Mouse (Mus musculus): Measurements from ENCODE around the gene Hoxa3. TPM values are rescaled to one million over a fixed set of nuclear protein-coding genes. Genes with fewer than 3 reads are reported as not detected.

The Hoxa3 gene
- polyA plus RNA-seq, 2 experiments = 3.4 to 12.0 TPM

DNA sequence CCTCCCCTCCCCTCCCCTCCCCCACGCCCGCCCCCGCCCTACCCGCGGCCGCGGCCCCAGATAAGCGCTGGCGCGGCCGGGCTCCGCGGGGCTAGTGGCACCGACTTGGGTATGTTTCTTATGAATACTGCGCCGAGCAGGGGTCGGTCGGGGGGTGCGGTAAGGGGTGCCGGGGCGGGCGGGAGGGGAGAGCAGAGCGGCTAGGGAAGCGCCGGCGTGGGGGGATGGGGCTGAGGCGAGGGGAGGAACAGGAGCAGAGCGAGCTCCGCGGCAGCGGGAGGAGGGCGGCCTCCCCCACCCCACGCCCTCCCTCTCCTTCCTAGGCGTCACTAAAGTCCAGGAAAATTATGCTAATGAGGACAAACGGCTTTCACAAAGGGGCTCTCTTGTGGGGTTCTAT, 37.3 kb downstream of the Hoxa3 start:
- H3K36me3 ChIP-seq (ENCODE audit: control insufficient read depth, insufficient read depth, low read length) = peaks cover 10% of the 10 kb centered on the region
- WGBS = 3% methylated on average over 22 of the region's 35 CpGs
- H3K27me3 ChIP-seq (ENCODE audit: control insufficient read depth, insufficient read depth, low read length) = peaks cover 65% of the 10 kb centered on the region
- H3K4me1 ChIP-seq (ENCODE audit: control insufficient read depth, insufficient read depth, low read length) = peaks cover 40% of the 10 kb centered on the region
- ATAC-seq (ENCODE audit: low FRiP score, low read depth) = no peak
- peak overlapping the region; percentile 49 for H3K9ac ChIP-seq (ENCODE audit: low read depth, low read length, severe bottlenecking)
- peak overlapping the region; percentile 68 for H3K4me2 ChIP-seq (replicated peaks; ENCODE audit: low read depth, low read length, severe bottlenecking)
- no peak for TF ChIP-seq POLR2A (IDR thresholded peaks at IDR 0.05; ENCODE audit: borderline replicate concordance, extremely low read depth, insufficient read depth, insufficient read length)
- no peaks in the 10 kb centered on the region for H3K9me3 ChIP-seq (ENCODE audit: control insufficient read depth, low read length)
- no peak for DNase-seq (ENCODE audit: low spot score)
- peak overlapping the region; percentile 43 for H3K27ac ChIP-seq (replicated peaks; ENCODE audit: low read depth, low read length)
- H3K4me3 ChIP-seq (replicated peaks; ENCODE audit: low read length) = peak overlapping the region; percentile 40

DNA sequence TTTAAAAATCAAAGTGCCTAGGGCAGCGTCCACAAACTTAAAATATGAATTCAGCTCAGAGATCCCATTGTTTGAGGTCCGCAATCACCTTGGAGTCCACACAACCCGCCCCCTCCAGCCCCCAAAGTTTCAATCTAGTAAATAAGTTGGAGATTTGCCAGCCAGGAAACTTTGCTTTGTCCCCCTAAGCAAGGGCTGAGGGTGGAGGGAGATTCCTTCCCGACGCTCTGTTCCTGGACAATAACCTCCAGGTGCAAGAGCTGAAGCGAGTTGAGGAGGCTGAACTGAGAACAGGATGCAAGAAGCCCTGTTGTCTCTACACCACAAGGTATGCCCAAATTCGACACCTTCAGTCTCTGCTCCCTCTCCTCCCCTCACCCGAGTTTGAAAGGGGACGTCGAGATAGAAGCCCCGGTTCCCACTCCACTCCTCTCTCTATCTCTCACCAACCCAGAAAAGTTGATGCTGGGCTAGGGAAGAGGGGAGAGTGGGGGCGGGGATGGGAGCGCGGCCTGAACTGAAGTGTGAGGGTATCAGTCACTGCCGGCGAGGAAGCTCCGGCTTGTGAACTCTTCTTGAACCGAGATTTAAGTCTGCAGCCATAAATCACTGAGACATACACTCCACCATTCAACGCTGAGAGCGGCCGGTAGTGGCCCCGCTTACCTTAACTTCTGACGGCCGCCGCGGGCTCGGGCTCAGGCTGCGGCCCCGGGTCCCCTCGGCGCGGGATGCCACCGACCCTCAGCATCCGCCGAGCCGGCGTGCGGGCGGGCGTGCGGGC, 38.0 kb downstream of the Hoxa3 start:
- DNase-seq (ENCODE audit: low spot score) (no peak), ATAC-seq (ENCODE audit: low FRiP score, low read depth) (no peak)
- WGBS = 12% methylated on average over 33 of the region's 41 CpGs
- H3K9ac ChIP-seq (ENCODE audit: low read depth, low read length, severe bottlenecking) = peak overlapping the region; percentile 49
- H3K4me1 ChIP-seq (ENCODE audit: control insufficient read depth, insufficient read depth, low read length) = peaks cover 38% of the 10 kb centered on the region
- H3K4me3 ChIP-seq (replicated peaks; ENCODE audit: low read length) = peak overlapping the region; percentile 40
- H3K27ac ChIP-seq (replicated peaks; ENCODE audit: low read depth, low read length) = peak overlapping the region; percentile 43
- H3K36me3 ChIP-seq (ENCODE audit: control insufficient read depth, insufficient read depth, low read length) = peaks cover 10% of the 10 kb centered on the region
- peak overlapping the region; percentile 68 for H3K4me2 ChIP-seq (replicated peaks; ENCODE audit: low read depth, low read length, severe bottlenecking)
- H3K9me3 ChIP-seq (ENCODE audit: control insufficient read depth, low read length) = no peaks in the 10 kb centered on the region
- H3K27me3 ChIP-seq (ENCODE audit: control insufficient read depth, insufficient read depth, low read length) = peaks cover 65% of the 10 kb centered on the region
- no peak for TF ChIP-seq POLR2A (IDR thresholded peaks at IDR 0.05; ENCODE audit: borderline replicate concordance, extremely low read depth, insufficient read depth, insufficient read length)

DNA sequence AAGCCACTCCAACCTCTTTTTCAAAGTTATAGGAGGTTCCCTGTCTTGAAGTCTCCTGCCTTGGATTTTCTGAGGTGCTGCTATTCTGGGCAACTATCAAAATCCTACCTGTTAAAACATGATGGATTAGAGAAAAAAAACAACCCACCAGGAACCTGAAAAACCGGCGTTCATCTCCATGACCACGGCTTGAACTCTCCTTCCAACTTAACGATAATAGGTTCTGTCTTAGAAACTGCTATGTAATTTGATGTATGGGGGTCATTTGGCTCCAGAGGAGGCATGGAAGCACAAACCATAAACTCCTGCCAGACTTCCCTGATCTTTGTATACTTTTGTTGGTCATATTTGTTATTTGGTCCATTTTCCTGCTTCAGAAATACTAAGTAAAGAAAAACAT, 39.5 kb downstream of the Hoxa3 start:
- no peak overlapping the region for H3K4me2 ChIP-seq (replicated peaks; ENCODE audit: low read depth, low read length, severe bottlenecking)
- no peak overlapping the region for H3K9ac ChIP-seq (ENCODE audit: low read depth, low read length, severe bottlenecking)
- no peaks in the 10 kb centered on the region for H3K9me3 ChIP-seq (ENCODE audit: control insufficient read depth, low read length)
- no peak for DNase-seq (ENCODE audit: low spot score)
- peaks cover 70% of the 10 kb centered on the region for H3K27me3 ChIP-seq (ENCODE audit: control insufficient read depth, insufficient read depth, low read length)
- ATAC-seq (ENCODE audit: low FRiP score, low read depth) = no peak
- no peak overlapping the region for H3K4me3 ChIP-seq (replicated peaks; ENCODE audit: low read length)
- no peak for TF ChIP-seq POLR2A (IDR thresholded peaks at IDR 0.05; ENCODE audit: borderline replicate concordance, extremely low read depth, insufficient read depth, insufficient read length)
- 24% methylated on average over 4 of the region's 4 CpGs for WGBS
- H3K36me3 ChIP-seq (ENCODE audit: control insufficient read depth, insufficient read depth, low read length) = peaks cover 17% of the 10 kb centered on the region
- H3K4me1 ChIP-seq (ENCODE audit: control insufficient read depth, insufficient read depth, low read length) = peaks cover 37% of the 10 kb centered on the region
- no peak overlapping the region for H3K27ac ChIP-seq (replicated peaks; ENCODE audit: low read depth, low read length)

DNA sequence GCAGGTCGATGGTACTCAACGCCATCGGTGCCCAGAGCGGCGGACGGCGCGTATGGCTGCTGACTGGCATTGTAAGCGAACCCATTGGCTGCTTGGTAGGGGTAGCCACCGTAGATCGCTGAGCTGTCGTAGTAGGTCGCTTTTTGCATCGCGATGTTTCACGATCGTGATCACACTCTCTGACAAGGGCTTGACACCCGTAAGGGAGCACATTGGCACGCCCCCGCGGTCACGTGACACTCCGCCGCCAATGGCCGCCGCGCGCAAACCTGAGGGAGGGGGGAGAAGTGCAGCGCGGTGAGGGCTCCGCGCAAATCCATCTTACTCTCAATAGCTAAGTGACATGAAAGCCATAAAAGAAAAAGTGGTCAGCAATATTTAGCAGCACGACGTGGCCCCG, 40.6 kb downstream of the Hoxa3 start:
- Histone ChIP-seq H3K27ac (replicated peaks; ENCODE audit: low read depth, low read length) (no peak overlapping the region), H3K4me3 (replicated peaks; ENCODE audit: low read length) (peak overlapping the region; percentile 37), H3K36me3 (ENCODE audit: control insufficient read depth, insufficient read depth, low read length) (peaks cover 20% of the 10 kb centered on the region), H3K4me2 (replicated peaks; ENCODE audit: low read depth, low read length, severe bottlenecking) (peak overlapping the region; percentile 56), H3K27me3 (ENCODE audit: control insufficient read depth, insufficient read depth, low read length) (peaks cover 70% of the 10 kb centered on the region), H3K9ac (ENCODE audit: low read depth, low read length, severe bottlenecking) (no peak overlapping the region; the same call in 1 of the 2 replicates), H3K4me1 (ENCODE audit: control insufficient read depth, insufficient read depth, low read length) (peaks cover 37% of the 10 kb centered on the region), H3K9me3 (ENCODE audit: control insufficient read depth, low read length) (no peaks in the 10 kb centered on the region)
- WGBS = 4% methylated on average over 32 of the region's 35 CpGs
- DNase-seq (ENCODE audit: low spot score) (peak; percentile 88), ATAC-seq (ENCODE audit: low FRiP score, low read depth) (peak; percentile 79)
- no peak for TF ChIP-seq POLR2A (IDR thresholded peaks at IDR 0.05; ENCODE audit: borderline replicate concordance, extremely low read depth, insufficient read depth, insufficient read length)

DNA sequence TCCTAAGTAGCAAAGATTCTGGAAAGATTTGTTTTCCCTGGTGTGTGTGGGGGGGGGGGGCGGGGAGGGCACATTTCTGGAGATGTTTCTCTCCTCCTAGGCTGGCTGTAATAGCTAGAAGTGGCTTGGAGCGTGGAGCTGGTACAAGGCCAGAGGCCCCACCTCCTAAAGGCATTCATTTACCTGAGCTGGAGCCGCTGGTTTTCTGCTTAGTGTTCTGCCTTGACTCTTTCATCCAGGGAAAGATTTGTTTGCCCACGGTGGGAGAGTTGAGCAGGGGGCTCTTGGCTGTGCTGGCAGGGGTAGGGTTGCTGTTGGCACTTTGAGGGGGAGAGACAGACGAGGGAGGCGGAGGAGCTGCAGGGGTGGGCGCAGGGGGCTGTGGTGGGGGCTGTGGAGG, 41.2 kb downstream of the Hoxa3 start:
- no peak for TF ChIP-seq POLR2A (IDR thresholded peaks at IDR 0.05; ENCODE audit: borderline replicate concordance, extremely low read depth, insufficient read depth, insufficient read length)
- DNase-seq (ENCODE audit: low spot score) = no peak
- peaks cover 71% of the 10 kb centered on the region for H3K27me3 ChIP-seq (ENCODE audit: control insufficient read depth, insufficient read depth, low read length)
- no peak for ATAC-seq (ENCODE audit: low FRiP score, low read depth)
- H3K36me3 ChIP-seq (ENCODE audit: control insufficient read depth, insufficient read depth, low read length) = peaks cover 20% of the 10 kb centered on the region
- 23% methylated on average over 6 of the region's 7 CpGs for WGBS
- peak overlapping the region; percentile 56 for H3K4me2 ChIP-seq (replicated peaks; ENCODE audit: low read depth, low read length, severe bottlenecking)
- peaks cover 31% of the 10 kb centered on the region for H3K4me1 ChIP-seq (ENCODE audit: control insufficient read depth, insufficient read depth, low read length)
- H3K9ac ChIP-seq (ENCODE audit: low read depth, low read length, severe bottlenecking) = no peak overlapping the region; the same call in 1 of the 2 replicates
- H3K4me3 ChIP-seq (replicated peaks; ENCODE audit: low read length) = peak overlapping the region; percentile 37
- H3K27ac ChIP-seq (replicated peaks; ENCODE audit: low read depth, low read length) = no peak overlapping the region
- H3K9me3 ChIP-seq (ENCODE audit: control insufficient read depth, low read length) = no peaks in the 10 kb centered on the region
